Mouse (Mus musculus): ENCODE measurements around the gene Wsb1.

DNA sequence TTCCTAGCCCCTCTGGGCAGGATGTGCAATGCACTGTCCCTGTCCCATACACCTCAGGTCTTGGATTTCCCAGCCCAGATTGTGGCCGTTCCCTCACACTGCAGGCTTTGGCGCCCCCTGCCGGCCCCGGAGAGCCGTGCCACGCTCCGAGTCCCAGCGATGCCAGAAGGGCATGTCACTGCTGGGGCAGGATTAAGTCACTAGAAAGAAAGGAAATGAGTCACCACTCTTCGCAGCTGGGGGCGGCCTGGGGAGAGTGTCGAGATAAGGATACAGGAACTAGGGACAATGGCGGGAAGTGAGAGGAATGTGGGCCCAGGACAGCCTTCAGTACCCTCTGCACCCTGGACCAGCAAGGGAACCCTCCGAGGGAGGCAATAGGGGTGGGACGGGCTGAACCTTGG lies 40.5 kb downstream of the Wsb1 start:
- TF ChIP-seq CTCF (IDR thresholded peaks at IDR 0.05; ENCODE audit: low read depth, low read length) (peak; percentile 89), POLR2AphosphoS5 (IDR thresholded peaks at IDR 0.05; ENCODE audit: insufficient replicate concordance, low read depth, low read length) (no peak), TAL1 (conservative IDR thresholded peaks at IDR 0.05; ENCODE audit: low read depth, low read length) (no peak)
